Mouse (Mus musculus) left cerebral cortex, adult 9 months (tissue): Measurements from ENCODE around the gene Zfp280c.

Experiments
- DNase-seq, 2 experiments: peaks; one replicate each; pipeline ENCODE4 v3.0.0; 2022; ENCODE audit warnings: low spot score in 2 of 2

The Zfp280c gene

DNA sequence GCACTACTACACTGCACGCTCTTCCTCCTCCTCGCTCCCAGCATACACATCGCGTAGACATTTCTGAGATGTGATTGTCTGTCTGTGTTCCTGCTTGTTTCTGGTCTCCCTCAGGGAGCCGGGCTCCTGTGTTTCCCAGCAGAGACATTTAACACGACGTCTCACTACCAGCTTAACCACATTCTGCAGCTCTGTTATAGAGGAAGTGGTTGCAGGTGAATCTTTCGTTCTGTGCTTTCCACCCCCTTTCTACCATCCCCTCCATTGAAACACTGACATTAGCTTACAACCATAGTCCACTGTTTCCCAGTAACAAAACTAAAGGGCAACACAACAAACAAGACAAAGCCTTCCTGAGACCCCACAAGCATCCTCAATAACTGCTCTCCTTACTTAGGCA is 100.5 kb downstream of the Zfp280c start:
- DNase-seq, result no peak
